Mouse (Mus musculus) stomach, postnatal 0 days (tissue): ENCODE measurements at regions not wholly inside any gene's neighbourhood (a gene's known extent, or its start where the extent isn't known, plus 50 kb on each side); places are given as distances from the start of the nearest gene placed in this dataset.

Experiments used
- CTCF ChIP-seq: IDR thresholded peaks from 2 replicates; pipeline ENCODE4 v1.5.1; 2016; ENCODE audit warnings: antibody characterized with exemption, low read depth, mild to moderate bottlenecking, moderate library complexity
- EP300 ChIP-seq: optimal IDR thresholded peaks from 2 replicates; pipeline ENCODE3; 2016; ENCODE audit warnings: antibody characterized with exemption

DNA sequence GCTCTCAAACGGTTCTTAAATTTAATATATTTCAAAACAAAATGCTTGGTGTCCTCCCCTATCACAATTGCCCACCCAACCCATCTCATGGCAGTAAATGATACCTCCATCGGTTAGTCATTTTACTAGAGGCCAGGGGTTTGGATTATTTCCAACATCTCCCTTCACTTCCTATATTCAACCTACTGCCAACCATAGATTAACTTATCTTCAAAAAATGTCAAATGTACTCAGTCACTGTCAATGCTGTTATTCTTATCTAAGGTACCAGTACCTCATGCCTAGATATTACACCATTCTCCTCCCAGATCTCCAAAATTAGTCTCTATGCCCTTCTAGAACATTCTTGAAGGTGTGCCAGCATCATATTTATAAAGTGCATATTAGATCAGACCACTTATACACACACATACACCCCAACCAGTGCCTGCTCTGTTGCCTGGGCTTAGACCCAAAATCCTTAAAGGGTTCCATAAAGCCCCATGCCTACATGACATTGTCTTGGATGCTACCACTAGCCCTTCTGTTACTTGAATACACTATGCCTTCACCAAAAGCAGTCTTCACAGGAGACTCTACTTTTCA is 183.4 kb upstream of the Cadm1 start:
- no peak for TF ChIP-seq CTCF
- TF ChIP-seq EP300: no peak
